Mouse (Mus musculus) forebrain, postnatal 0 days (tissue): ENCODE results near the gene Ndrg3. TPM values are rescaled to one million over a fixed set of nuclear protein-coding genes. Genes with fewer than 3 reads are reported as not detected.
"Not testable (repeated sequence)": the region's sequence is repeated elsewhere in the genome, so short reads cannot be mapped to it uniquely, and the experiment has no call there.

Experiments used
- ATAC-seq: fragments of 200-750 bp; cut with Nextera tagmentation; 2 replicates; pipeline ENCODE4 v1.8.0; 2017; ENCODE audit warnings: mild to moderate bottlenecking, moderate library complexity
- DNase-seq: peaks from one replicate; pipeline ENCODE4 v3.0.0-alpha.2; 2015
- H3K27ac ChIP-seq: fragments of 300-500 bp; sonication (generic); 2 replicates; pipeline ENCODE4 v1.5.1; 2014; ENCODE audit warnings: low read depth, mild to moderate bottlenecking, antibody characterized with exemption, low read length, moderate library complexity, mixed read lengths
- H3K27me3 ChIP-seq: fragments of 300-500 bp; sonication (generic); 2 replicates; pipeline ENCODE4 v1.6.1; 2014; ENCODE audit warnings: mild to moderate bottlenecking, low read length, mixed read lengths; ENCODE audit not compliant: insufficient read depth
- H3K36me3 ChIP-seq: fragments of 300-500 bp; sonication (generic); 2 replicates; pipeline ENCODE4 v1.6.1; 2014; ENCODE audit warnings: mild to moderate bottlenecking, moderate library complexity; ENCODE audit not compliant: insufficient read depth
- H3K4me1 ChIP-seq: fragments of 300-500 bp; sonication (generic); 2 replicates; pipeline ENCODE4 v1.6.1; 2014; ENCODE audit warnings: antibody characterized with exemption; ENCODE audit not compliant: insufficient read depth
- H3K4me2 ChIP-seq: fragments of 300-500 bp; sonication (generic); 2 replicates; pipeline ENCODE4 v1.6.1; 2014; ENCODE audit warnings: low read depth, mild to moderate bottlenecking, moderate library complexity
- H3K4me3 ChIP-seq: fragments of 300-500 bp; sonication (generic); 2 replicates; pipeline ENCODE4 v1.5.1; 2014; ENCODE audit warnings: low read depth, low read length, mixed read lengths
- H3K9ac ChIP-seq: fragments of 300-500 bp; sonication (generic); 2 replicates; pipeline ENCODE4 v1.6.1; 2014; ENCODE audit warnings: mild to moderate bottlenecking
- H3K9me3 ChIP-seq: fragments of 300-500 bp; sonication (generic); 2 replicates; pipeline ENCODE4 v1.6.1; 2016; ENCODE audit warnings: low read length
- CTCF ChIP-seq: sonication (generic); IDR thresholded peaks from 2 replicates; pipeline ENCODE4 v1.5.1; 2016; ENCODE audit warnings: antibody characterized with exemption, control low read depth, low read depth
- WGBS: fragments of 180-500 bp; shearing (Covaris S2); extraction: QIAGEN DNeasy Blood & Tissue Kit; methylation state at CpG from one replicate; pipeline ENCODE4 v1.1.7; 2014; 5-methylcytosine and 5-hydroxymethylcytosine counted together
- polyA plus RNA-seq: library from polyadenylated mRNA; unstranded; fragments of >200 nt; fragmentation: Nextera tagmentation; extraction: Ambion mirVana; gene quantifications from 2 replicates; pipeline ENCODE4 v1.2.1, GENCODE M21; 2015
- total RNA-seq: library from RNA; depleted of rRNA; stranded (reverse); fragments of >200 nt; gene quantifications from 2 replicates; pipeline ENCODE4 v1.2.3, GENCODE M21; 2014

Gene Ndrg3
- total and polyA plus RNA-seq, 2 experiments from 2014 or later = 147 to 161 TPM

DNA sequence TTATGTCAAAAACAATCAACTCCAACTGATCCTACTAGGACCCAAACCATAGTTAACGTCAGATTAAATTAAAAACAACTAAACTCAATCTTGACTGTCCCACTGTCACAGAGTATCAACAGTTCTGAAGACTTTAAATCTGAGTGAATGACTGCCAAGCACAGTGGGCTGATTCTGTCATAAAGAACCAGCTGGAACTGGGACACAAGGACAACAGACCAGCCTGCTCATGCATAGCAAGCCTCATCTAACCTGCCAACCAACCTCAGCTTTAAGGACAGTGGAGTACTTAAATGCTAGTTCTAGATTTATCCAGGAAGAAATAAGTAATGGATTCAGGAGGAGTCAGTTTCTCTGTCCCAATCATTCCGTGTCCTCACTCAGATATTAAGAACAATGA, 34.8 kb downstream of the Ndrg3 start:
- WGBS = 74% methylated on average over 2 of the region's 2 CpGs
- Histone ChIP-seq H3K9ac (no peak overlapping the region), H3K36me3 (peaks cover 11% of the 10 kb centered on the region), H3K4me3 (no peak overlapping the region), H3K9me3 (no peaks in the 10 kb centered on the region), H3K4me1 (no peaks in the 10 kb centered on the region), H3K27ac (no peak overlapping the region), H3K27me3 (no peaks in the 10 kb centered on the region), H3K4me2 (no peak overlapping the region)
- no peak for TF ChIP-seq CTCF
- DNase-seq = no peak
- no peak for ATAC-seq

GRCm38 (mm10) chr2:156956306-156956705, 35.5 kb downstream of the Ndrg3 start:
- WGBS = 76% methylated on average over 7 of the region's 7 CpGs

DNA sequence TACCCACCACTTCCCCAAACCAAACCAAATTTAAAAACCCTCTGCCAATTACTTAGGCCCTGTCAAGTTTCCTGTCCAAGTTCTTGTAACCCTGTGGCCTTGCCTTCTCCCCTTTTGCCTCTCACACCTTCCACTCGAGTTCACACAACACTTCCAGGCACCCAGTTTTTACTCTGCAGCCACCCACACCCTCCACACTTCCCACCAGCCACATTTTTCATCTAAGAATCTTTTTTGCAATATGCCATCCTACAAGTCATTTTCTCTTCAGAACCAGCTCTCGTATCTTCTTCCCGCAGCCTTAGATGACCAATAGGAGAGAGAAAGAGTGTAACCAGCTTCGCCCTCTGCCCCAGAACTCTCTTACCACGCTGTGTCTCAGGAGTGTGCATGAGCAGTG, 37.4 kb downstream of the Ndrg3 start:
- Histone ChIP-seq H3K9me3 (no peaks in the 10 kb centered on the region), H3K4me1 (peaks cover 5% of the 10 kb centered on the region; the same call in 1 of the 2 replicates), H3K27me3 (no peaks in the 10 kb centered on the region), H3K36me3 (peaks cover 11% of the 10 kb centered on the region), H3K27ac (no peak overlapping the region), H3K4me2 (no peak overlapping the region), H3K9ac (no peak overlapping the region), H3K4me3 (no peak overlapping the region)
- no peak for DNase-seq
- ATAC-seq = no peak
- WGBS = 89% methylated on average over 5 of the region's 5 CpGs
- no peak for TF ChIP-seq CTCF

More at GRCm38 (mm10) chr2:156956306-156956705, 35.5 kb downstream of the Ndrg3 start:
- ATAC-seq (no peak), DNase-seq (no peak)
- Histone ChIP-seq H3K27ac (no peak overlapping the region), H3K27me3 (no peaks in the 10 kb centered on the region), H3K4me2 (no peak overlapping the region), H3K9ac (no peak overlapping the region), H3K4me1 (no peaks in the 10 kb centered on the region), H3K9me3 (no peaks in the 10 kb centered on the region), H3K4me3 (no peak overlapping the region), H3K36me3 (peaks cover 11% of the 10 kb centered on the region)
- TF ChIP-seq CTCF = no peak

DNA sequence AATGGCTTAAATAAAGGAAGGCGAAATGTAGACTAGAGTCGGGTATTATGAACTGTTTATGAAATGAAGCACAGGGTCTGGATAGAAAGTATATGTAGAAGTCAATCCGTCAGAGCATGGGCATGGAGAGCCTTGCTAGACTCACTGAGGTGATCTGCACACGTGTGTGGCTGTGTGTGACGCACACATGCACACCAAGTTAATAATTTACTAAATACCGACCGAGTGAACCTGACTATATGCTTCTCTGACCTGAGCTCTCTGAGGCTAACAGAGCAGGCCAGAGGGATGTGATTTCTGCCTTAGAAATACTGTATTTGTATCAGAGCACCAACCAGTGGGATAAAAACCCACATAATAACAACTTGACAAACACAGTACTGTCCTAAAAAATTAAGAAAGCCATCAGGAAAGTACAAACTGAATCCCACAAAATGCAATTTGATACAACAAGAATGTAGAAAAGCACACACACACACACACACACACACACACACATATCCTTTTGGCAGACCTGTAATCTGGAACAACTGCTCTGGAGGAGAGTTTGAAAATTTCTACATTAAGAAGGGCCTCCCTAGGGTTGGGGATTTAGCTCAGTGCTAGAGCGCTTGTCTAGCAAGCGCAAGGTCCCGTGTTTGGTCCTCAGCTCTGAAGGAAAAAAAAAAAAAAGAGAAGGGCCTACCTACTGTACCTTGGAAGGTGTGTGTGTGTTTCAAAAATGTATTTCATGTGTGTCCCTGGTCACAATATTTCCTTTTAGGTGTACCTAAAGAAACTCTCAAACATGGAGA, 40.4 kb downstream of the Ndrg3 start:
- H3K9ac ChIP-seq = no peak overlapping the region
- TF ChIP-seq CTCF = no peak
- WGBS = 84% methylated on average over 10 of the region's 10 CpGs
- peaks cover 5% of the 10 kb centered on the region; the same call in 1 of the 2 replicates for H3K4me1 ChIP-seq
- DNase-seq = no peak
- ATAC-seq = no peak
- no peaks in the 10 kb centered on the region for H3K9me3 ChIP-seq
- H3K4me2 ChIP-seq = no peak overlapping the region
- no peaks in the 10 kb centered on the region for H3K27me3 ChIP-seq
- H3K27ac ChIP-seq = peak overlapping the region; percentile 50; the same call in 1 of the 2 replicates
- H3K4me3 ChIP-seq = no peak overlapping the region
- H3K36me3 ChIP-seq = peaks cover 26% of the 10 kb centered on the region

- WGBS = 55% methylated on average over 3 of the region's 3 CpGs
- Histone ChIP-seq H3K9ac (no peak overlapping the region), H3K9me3 (no peaks in the 10 kb centered on the region), H3K4me2 (no peak overlapping the region), H3K36me3 (peaks cover 25% of the 10 kb centered on the region), H3K27me3 (no peaks in the 10 kb centered on the region), H3K4me3 (no peak overlapping the region), H3K4me1 (peaks cover 5% of the 10 kb centered on the region; the same call in 1 of the 2 replicates), H3K27ac (peak overlapping the region; percentile 50; the same call in 1 of the 2 replicates)
- no peak for TF ChIP-seq CTCF
- ATAC-seq (no peak), DNase-seq (peak; percentile 48)
Observed at GRCm38 (mm10) chr2:156950816-156951215, 41.0 kb downstream of the Ndrg3 start.

DNA sequence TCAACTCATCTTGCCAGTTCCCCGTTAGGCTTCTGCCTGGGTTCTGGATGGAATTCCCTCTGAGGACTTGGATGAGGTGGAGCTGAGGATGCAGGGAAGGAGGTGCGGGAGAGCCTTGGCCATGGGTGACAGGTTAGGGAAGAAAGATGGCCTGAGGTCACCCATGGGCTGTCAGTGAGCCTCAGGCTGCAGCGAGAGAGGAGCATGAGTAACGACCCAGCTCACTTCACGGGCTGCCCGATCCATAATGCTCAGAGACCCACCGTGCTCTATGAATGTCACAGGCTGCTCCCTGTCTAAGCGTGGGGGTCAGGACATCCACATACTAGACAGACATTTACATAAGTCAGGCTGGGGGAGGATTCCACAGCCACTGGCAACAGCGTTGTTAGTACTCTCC, 50.3 kb downstream of the Ndrg3 start:
- 0 out of 2 replicates have a peak overlapping the region, but pooled peaks have one; percentile 21 for H3K27ac ChIP-seq
- peaks cover 46% of the 10 kb centered on the region for H3K36me3 ChIP-seq
- H3K4me2 ChIP-seq, H3K9ac ChIP-seq, DNase-seq, H3K27me3 ChIP-seq, H3K4me1 ChIP-seq, H3K9me3 ChIP-seq, H3K4me3 ChIP-seq: not testable (repeated sequence)
- 80% methylated on average over 9 of the region's 9 CpGs for WGBS
- ATAC-seq = 0 out of 2 replicates have a peak, but pooled peaks have one; percentile 12

DNA sequence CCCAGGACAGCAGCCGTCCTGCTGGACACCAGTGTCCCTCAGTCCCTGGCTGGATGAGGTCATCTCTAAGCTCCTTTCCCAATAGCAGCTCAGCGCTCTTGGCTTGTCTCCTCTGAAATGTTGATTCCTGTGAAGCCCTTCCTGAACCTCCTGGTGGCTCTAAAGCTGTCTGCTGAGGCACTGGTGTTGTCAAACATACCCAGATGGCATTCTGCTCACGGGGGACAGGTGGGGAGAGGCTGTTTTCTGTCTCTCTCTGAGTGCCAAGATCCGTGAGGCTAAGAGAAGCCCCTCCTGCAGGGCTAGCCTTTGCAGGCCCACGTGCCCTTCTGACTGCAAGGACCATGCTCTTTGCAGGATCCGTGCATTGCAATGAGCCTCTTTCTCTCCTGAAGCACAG, 51.9 kb downstream of the Ndrg3 start:
- H3K9ac ChIP-seq, DNase-seq, H3K4me3 ChIP-seq, H3K27ac ChIP-seq, H3K9me3 ChIP-seq, H3K4me1 ChIP-seq, H3K27me3 ChIP-seq, H3K4me2 ChIP-seq, ATAC-seq: not testable (repeated sequence)
- peaks cover 49% of the 10 kb centered on the region for H3K36me3 ChIP-seq
- WGBS = 65% methylated on average over 6 of the region's 6 CpGs
